Mouse (Mus musculus) thymus, postnatal 25 days (tissue): ENCODE measurements around the gene Commd4.

Source experiments
- DNase-seq: peaks from one replicate; pipeline ENCODE4 v3.0.0; 2022

Commd4 gene

DNA sequence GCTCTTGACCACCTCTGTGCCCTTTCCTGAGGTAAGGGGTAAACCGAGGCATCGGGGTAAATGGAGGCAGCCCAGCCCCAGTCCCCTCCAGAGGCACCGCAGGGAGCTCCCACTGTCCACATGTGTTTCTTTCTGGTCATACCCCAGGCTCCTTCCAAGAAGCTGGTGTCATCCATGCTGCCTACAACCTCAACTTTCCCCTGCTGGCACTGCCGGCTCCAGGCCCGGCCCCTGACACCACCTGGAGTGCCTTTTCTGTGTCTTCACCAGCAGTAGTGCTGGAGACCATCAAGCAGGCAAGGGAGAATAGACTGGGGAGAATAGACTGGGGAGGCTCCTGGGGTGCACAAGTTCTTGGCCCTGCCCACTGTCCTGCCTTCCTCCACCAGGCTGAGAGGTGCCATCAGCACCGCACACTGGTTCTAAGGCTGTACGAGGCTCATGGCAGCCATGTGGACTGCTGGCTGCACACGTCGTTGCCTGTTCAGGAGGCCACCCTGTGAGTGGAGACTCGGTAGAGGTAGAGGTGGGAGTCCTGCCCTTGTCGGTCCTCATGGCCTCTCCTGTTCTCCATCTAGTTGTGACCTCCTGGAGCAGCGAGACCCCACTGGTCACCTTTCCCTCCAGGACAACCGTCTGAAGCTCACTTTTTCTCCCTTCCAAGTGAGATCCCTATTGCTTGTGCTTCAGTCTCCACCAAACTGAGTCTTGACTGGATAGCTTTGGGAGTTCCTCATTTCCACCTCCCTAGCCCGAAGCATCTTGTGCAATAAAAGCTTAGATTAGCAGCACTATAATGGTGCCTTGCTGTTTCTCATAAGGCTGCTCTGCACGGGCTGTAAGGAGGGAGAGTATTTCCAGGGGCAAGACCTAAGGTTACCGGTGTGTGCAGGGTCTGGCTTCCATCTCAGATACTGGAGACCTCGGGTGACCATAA is 16.4 kb downstream of the Commd4 start:
- DNase-seq, result no peak

GRCm38 (mm10) chr9:57139571-57139970 is 18.6 kb downstream of the Commd4 start:
- DNase-seq, result no peak

DNA sequence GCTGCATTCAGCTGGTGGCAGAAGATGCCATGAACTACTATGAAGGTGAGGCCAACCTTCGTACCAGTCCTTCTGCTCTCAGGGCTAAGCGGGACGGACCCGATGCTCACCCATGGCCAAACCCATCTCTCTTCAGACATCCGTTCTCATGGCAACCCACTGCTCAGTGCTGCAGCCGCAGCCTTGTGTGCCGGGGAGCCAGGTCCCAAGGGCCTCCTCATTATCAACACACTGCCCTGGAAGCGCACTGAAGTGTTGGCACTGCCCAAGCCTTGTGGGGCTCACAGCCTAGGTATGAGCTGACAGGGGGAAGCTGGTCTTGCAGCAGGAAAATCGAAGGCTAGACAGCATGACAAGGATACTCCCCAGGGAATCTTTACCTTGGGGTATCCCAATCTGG is 19.0 kb downstream of the Commd4 start:
- no peak for DNase-seq

- no peak for DNase-seq
These were observed 19.6 kb downstream of the Commd4 start for GRCm38 (mm10) chr9:57138507-57138906.

GRCm38 (mm10) chr9:57137777-57138176 is 20.4 kb downstream of the Commd4 start:
- DNase-seq, result no peak

- DNase-seq, result no peak
These were observed 20.9 kb downstream of the Commd4 start for GRCm38 (mm10) chr9:57137246-57137645.

DNA sequence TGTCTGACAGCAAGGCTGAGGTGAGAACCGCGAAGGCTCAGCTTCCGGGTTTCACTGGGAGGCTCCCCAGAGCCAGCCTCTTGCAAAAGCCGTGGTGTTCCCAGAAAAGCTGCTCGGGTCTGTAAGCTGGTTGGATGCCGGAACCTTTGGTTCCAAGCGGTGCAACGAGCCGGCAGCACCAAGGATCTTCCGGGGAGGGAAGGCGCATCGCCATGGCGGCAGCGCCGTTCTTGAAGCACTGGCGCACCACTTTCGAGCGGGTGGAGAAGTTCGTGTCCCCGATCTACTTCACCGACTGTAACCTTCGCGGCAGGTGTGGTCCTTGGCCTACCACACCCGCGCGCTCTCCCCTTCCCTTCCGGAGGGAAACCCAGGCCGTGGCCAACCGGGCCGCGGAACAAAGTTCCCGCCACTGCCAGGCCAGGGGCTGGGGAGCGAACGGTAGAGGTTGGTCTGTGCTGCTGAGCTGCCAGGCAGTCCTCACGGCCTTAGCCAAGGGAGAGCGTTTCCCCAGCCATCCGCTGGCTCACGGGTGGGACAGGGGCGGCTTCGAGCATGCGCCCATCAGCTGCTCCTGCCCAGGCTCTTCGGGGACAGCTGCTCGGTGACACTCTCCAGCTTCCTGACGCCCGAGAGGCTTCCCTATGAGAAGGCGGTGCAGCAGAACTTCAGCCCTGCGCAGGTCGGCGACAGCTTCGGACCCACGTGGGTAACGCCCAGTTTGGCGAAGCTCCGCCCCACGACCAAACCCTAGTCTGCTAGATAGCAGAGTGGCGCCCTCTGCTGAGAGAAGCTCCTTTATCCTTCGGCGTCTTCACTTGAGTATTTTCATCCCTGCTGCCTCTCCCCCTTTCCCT is 27.3 kb downstream of the Commd4 start, which contains the start of gene Man2c1:
Gene Man2c1, plus strand, starts transcription at position 114 of the 857 bp plus-strand sequence.
- DNase-seq, result peak; percentile 94

- DNase-seq, result no peak
These were observed 28.5 kb downstream of the Commd4 start for GRCm38 (mm10) chr9:57129641-57130040.

- DNase-seq, result no peak
These were observed 40.8 kb downstream of the Commd4 start for GRCm38 (mm10) chr9:57117261-57117755.
